Mouse (Mus musculus) frontal cortex, postnatal 25 days (tissue): ENCODE measurements around the gene Trpm3.

Experiments
- DNase-seq, 2 experiments: peaks; one replicate each; pipeline ENCODE4 v3.0.0; 2022; ENCODE audit warnings: low spot score in 2 of 2

Gene Trpm3

GRCm38 (mm10) chr19:22739240-22739639 is 600.4 kb downstream of the Trpm3 start:
- DNase-seq = no peak

GRCm38 (mm10) chr19:22753311-22753809 is 614.5 kb downstream of the Trpm3 start:
- DNase-seq = peak; percentile 12 to 32

DNA sequence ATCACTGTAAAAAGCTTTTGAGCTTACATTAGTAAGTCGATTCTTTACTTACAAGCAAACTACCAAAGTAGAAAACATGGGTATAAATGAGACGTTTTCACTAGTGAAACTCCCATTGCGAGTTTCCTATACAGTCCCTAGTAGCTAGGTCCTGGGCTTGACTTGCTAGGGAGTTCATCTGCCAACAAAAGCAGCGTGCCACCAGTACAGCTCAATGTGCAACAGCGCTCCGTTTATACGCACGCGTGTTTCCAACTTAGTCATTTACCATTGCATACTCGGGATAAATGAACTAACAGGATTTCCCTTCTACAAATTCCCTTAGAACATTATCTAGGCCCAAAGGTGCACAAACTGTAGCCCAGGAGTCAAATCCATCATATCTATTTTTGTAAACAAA is 615.2 kb downstream of the Trpm3 start:
- no peak for DNase-seq

DNA sequence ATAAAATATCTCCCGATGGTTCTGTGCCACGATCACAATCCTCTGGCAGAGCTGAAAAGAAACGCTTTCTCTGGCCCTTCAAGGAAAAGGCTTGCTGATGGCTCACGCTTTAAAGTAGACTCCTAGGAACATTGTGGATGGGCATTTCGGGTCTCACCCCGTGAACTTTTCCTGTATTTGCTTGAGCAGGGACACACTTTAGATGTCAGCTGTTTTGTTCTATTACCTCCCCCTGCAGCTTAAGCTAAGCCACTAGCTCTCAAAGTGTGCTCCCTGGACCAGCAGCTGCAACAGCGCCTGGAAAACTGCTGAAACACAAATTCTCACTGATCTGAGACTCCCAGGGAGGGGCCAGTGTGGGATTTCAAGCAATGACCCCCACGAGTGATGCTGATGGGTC is 615.7 kb downstream of the Trpm3 start:
- no peak for DNase-seq

GRCm38 (mm10) chr19:22758496-22758895 is 619.6 kb downstream of the Trpm3 start:
- DNase-seq = no peak

DNA sequence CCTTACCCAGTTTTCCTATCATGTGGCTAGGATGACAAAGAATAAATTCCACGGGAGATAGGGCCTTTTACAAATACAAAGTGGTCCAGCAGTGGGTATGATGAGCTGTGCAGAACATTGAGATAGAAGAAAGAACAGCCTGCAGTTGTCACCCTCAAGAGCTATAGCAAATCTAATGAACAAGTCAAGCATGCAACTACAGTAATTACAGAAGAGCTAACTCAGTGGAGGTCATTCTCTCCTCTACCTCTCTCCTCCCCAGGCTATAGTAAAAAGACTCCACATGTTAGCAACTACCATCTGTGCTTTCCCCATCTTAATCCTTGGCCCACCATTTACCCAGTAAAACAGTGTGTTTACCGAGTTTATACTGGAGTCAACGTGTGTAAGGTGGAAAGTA is 629.4 kb downstream of the Trpm3 start:
- no peak for DNase-seq

DNA sequence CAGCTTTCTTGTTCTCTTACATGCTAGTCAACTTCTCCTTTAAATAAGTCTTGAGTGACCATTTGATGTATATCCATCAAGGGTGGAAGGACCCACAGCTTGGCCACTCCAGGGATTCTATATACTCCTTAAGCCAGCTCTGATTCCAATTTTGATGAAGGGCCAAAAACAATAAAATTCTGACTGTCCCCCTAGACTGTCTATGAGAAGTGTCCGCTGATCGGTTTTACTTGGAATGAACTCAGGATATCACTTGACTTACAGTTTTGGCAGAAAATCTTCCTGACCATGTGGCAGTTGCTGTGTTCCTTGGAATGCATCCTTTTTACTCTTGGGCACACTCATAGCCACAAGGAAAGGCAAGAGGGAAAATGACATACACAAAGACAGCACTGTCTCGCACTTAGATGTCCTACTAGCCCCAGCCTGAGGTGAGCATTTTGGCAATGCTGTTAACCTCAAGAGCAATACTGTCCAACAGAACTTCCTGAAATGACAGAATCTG is 636.4 kb downstream of the Trpm3 start:
- DNase-seq = no peak

DNA sequence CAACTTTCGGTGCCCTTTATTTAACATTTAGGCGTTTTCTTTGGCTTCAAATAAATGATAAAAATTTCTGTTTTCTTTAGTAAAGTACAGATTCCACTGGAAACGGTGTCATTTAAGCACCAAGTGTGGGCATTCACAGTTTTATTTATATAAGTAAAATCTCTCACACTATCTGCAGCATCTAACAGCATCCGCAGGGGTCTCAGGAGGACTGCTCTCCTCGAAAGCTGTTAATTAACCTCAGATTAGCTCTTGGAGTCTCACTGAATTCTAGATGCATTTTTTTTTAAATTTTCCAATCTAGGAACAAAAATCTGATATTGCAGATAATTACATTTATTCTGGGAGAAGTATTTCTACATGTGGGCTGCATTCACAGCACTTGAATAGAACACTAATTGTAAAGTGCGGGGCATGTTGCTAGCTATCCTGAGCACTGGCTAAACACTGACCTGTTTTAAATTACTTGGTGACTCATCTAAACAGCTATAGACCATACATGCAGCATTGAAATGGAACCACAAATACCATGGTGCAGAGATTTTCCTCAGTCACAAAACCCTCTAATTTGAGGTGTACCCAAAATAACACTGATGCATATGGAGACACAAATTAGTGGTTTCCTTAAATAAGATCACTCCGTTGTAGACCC is 641.5 kb downstream of the Trpm3 start:
- no peak for DNase-seq

DNA sequence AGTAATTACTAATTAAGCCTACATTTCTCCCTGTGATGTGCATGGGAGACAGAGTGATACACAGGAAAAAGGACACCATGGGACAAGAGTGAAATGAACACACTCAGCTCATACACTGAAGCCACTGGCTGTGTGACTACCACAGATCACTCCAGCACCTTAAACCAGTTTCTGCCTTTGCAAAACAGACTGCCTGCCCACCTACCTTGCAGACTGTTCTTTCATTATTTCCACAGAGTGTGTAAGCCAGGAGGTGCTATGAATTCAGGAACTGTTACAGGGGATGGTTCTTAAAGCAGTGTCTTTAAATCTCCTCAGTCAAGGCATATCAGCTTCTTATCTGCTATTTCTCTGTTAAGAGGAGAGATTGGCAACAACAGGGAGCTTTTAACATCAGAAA is 642.7 kb downstream of the Trpm3 start:
- DNase-seq = no peak

- DNase-seq = no peak
Observed at GRCm38 (mm10) chr19:22783745-22784144, 644.9 kb downstream of the Trpm3 start.

GRCm38 (mm10) chr19:22789753-22790152 is 650.9 kb downstream of the Trpm3 start:
- DNase-seq = no peak

GRCm38 (mm10) chr19:22796996-22797395 is 658.1 kb downstream of the Trpm3 start:
- DNase-seq = no peak

- no peak for DNase-seq
Observed at GRCm38 (mm10) chr19:22800471-22800870, 661.6 kb downstream of the Trpm3 start.

GRCm38 (mm10) chr19:22803396-22803795 is 664.5 kb downstream of the Trpm3 start:
- no peak for DNase-seq

GRCm38 (mm10) chr19:22804311-22804710 is 665.5 kb downstream of the Trpm3 start:
- no peak for DNase-seq

DNA sequence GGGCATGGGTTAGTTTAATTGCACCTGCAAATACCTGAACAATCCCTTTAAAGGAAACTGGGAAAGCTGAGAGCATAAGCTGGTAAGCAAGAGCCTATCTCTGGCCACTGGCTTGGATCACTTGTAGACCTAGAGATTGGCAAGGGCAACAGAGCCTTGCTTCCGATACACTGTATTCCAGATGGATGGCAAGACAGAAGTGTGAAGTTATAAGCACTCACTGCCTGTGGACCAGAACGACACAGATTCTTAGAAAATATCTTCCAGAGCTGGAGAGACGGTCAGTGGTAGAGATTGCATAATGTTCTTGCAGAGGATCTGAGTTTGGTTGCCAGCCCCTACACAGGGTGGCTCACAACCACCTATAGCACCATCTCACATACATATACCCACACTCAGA is 671.4 kb downstream of the Trpm3 start:
- no peak for DNase-seq

GRCm38 (mm10) chr19:22821741-22822140 is 682.9 kb downstream of the Trpm3 start:
- DNase-seq = no peak

DNA sequence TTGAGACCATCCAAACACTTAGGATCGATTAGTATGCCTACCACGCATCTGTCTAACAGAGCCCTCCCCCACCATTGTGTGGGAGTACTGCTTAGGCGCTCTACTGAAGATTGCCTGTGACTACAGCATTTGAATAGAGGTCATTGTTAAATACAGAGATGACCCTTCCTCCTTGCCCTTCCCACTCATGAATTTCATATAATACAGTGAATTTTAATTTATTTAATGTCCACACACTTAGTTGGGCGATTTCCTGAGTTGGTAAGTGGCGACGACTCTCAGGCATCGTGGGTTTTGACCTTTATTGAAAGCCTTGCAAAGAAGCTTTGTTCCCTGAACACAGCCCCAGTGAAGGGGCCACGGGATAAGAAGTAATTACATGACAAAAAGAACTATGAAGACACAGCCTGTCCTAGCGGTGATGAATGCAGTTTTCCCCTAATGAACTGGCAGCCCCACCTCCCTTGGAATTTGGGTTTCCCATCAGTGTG is 684.7 kb downstream of the Trpm3 start:
- DNase-seq = no peak

DNA sequence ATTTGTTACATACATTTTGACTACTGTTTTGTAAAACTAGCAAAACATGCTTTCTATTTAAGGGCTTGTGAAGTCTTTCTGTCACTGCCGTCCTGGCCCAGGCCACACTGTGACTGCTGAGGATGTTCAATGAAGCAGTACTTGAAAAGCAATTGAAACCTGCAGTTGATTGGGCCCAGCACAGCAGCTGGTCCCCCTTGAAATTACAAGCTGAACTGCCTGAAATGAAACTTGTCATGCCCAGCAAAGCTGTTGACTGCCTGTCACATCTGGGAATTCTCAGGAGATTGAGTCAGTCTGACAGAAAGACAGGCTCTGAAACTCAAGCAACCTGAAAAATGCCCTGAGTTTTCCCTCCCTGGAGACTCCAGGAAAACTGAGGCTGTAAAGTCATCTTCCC is 687.0 kb downstream of the Trpm3 start:
- DNase-seq = no peak

DNA sequence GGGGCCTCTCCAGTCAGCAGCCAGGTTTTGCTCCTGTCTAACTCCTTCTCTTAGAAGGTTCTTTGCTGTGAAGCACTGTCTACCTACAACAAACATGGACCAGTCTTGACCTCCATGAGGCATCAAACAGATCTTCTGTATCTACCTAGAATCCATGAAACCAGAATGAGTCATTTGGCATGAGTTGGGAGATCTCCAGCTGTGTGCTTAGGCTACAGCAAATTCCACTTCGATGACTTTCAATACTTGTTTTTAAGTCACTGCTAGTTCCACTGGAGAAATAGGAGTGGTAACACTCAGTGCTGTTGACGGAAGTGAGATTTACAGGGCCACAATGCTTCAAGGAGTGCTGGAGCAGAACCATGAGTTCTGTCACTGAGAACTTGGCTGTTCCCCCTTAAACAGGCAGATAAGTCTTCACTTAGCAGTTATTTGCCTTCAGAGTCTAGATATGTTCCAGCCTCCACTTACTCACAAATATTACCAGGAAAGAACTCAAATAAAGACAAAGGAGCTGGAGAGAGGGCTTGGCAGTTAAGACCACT is 689.4 kb downstream of the Trpm3 start:
- no peak for DNase-seq

DNA sequence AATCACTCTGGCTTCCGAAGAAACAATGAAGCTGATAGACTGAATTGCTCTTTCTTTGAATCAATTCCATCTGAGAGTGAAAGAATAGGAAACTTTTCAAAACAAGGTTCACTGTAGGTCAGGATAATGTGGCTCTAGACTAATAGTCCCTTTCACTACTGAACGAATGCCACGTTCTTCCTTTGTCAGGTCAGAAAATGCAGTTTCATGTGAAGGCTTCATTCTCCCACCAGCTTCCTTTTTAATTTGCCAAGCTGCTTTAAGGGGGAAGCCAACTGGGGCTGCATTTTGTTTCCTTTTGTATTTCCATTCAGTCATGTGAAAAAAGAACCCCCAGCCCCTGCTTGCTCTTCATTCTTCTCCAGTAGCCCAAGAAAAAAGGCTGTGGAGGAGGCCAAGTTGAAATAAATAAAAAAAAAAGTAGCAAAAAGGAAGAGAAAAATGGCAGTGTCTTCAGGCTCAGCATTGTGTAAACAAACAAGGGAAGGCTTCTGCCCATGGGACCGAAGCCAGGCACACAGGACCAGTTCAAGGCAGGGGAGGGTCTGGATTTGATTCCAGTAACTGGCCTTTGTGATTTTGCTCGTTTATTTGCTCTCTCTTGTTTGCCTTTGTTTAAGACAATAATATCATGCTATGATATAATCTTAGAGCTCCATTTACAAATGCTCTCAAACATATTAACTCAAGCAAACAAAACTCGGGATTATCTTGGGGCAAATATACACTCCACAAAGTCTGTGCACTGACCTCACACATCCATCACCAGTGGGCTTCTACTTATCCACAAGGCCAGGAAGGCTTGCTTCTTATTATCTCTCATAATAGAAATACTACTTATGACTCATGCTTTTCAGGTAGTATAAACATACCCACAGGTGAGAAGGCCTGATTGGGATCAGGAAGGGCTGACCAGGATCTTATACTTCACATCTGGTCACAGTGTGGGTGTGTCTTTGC is 702.5 kb downstream of the Trpm3 start:
- DNase-seq = no peak

DNA sequence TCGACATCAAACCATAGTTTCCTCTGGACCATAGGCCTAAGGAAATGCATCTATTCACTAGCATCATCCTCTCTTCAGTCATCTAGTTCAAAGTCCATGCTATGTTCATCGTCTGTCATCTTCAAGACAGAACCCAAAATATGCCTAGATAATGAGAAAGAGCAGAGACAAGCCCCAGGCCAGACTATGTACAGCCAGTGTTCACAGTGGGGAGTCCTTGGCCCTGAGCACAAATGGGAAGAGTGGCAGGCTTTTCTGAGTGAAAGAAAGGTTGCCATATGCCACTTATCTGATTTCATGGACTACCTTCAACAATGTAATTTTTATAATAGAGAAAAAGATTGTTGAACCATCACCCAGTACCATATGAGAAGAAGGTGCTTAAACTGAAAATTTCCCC is 703.9 kb downstream of the Trpm3 start:
- no peak for DNase-seq
